Mouse (Mus musculus): Measurements from ENCODE around the gene Supt3. TPM values are rescaled to one million over a fixed set of nuclear protein-coding genes. Genes with fewer than 3 reads are reported as not detected.

The Supt3 gene
- 4.1 TPM for polyA plus RNA-seq (2014; fragmentation: Illumina TruSeq; extraction: RNeasy Lipid Tissue Mini Kit (QIAGEN cat#74804); ENCODE audit: low replicate concordance)

GRCm38 (mm10) chr17:44776738-44777270 is at the start of gene Supt3:
TSS of gene Supt3 (plus strand) at chr17:44777152.

DNA sequence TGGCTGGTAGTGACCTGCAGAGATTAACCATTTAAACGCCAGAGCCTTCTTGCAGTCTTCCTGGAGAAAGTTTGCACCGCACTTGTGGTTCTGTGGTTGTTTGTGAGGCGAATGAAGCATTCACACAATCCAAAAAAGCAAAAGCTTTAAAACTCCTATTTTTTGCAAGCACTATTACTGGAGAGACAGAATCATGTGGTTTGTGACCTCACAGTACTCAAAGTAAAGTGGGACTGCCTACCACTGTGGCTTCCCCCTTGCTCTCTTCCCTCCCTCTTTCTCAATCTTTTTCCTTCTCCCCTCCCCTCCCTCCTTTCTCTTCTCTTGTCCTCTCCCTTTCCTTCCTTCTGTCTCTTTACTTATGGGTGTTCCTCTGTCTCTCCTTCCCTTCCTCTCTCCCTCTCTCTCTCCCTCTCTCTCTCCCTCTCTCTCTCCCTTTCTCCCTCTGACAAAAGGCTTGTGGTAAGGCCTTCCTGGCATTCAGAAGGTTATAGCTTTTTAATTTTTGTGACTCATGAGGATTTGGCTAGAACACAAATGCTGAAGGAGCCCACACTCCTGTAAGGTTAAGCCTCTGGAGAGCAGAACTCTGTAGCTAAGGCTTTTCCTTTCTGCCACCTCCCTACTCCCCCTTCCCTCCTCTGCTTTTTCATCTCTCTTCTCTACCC is 37.7 kb downstream of the Supt3 start, which contains the start of gene Runx2:
Runx2 (minus strand) TSS at position 290 of the 668 bp plus-strand sequence.

Other genes starting within 250 kb of the Supt3 start
- gene Runx2, start 37.6 kb downstream of the Supt3 start, polyA plus RNA-seq (2014; fragmentation: Illumina TruSeq; extraction: RNeasy Lipid Tissue Mini Kit (QIAGEN cat#74804); ENCODE audit: low replicate concordance): 4.3 TPM

Data from small intestine, adult 10 weeks (tissue).